Mouse (Mus musculus) brain, adult 2 months (tissue): ENCODE data around the gene Lamb1.

Experiments used
- DNase-seq: peaks from one replicate; pipeline ENCODE4 v3.0.0; 2011; ENCODE audit warnings: low read depth, low spot score

The Lamb1 gene

DNA sequence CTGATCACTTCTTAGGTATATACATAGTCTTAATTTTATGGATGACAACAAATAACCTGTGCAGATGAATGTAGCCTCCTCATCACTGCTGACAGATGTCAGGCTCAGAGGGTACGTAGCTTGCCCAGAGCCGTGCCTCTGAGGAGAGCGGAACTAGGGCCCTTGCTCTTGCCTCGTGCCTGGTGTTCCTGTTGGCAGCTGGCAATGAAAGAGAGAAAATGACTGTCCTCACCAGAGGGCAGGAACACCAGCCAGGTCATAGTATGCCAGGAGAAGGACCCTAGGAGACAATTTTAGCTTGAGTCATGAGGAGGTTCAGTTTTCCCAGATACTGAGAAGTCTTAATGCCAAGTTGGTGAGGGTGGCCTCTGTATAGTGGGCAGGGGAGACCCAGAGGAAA lies 48.1 kb downstream of the Lamb1 start:
- DNase-seq = no peak

DNA sequence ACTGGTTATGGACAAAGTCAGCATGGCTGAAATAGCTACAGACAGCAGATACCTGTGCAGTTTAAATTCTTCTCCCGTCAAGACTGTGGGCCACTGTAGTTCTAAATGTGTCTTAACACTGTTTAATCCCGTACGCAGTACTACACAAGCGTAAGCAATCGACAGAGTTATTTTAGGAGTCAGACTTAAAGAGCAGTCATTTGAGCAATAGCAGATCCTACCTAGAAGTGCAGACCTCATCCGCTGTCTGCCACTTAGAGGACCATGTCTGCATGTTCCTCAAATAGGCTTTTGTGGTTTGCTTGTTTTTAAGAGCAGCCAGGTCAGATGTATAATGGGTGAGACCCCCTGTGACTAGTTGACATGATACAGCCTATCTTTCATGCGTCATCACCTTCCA lies 49.3 kb downstream of the Lamb1 start:
- DNase-seq = no peak

DNA sequence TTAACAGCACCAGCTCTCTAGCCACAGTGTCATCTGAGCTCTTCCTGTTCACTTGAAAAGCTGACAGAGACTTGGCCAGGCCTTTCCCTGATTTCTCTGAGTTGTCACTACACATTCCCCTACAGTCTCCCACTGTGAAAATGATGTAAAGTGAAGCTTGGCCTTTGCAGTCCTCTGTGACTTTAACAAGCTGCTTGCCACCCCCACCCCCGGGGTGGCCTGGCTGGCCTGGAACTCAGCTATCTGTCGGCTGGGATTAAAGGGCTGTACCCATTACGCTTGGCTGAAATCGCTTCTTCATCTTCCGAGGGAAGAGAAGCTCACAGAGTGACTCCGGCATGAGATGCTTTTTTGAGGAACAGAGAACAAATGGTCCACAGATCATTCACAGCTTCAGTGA lies 50.9 kb downstream of the Lamb1 start:
- DNase-seq = no peak

DNA sequence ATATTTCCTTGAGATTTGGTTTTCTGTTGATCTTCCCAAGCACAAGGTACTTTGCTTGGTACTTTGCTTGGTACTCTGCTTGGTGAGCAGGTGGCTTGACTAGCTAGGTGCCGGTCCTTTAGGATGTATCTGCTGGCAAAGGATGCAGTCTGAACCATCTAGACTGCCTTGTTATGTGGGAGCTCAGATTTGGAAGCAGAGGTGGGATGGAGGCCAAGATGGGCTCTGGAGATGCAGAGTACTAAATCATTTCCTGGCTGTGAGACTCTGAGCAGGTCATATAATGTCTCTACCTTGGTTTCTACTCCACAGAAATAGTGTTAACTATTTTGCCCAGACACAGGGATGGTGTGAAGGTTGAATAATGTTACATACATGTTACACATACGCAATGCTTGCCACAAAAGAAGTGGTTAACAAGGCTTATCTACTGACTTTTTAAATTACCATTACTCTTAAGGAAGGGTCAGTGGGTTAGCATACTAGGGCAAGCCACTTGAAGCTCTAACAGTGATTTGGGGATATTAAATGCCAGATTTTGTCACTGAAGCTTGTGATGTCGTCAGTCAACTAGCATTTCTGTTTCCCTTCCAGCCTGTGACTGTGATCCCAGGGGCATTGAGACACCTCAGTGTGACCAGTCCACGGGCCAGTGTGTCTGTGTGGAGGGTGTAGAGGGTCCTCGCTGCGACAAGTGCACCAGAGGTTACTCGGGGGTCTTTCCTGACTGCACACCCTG lies 52.8 kb downstream of the Lamb1 start:
- no peak for DNase-seq

GRCm38 (mm10) chr12:31318409-31318963 lies 53.5 kb downstream of the Lamb1 start:
- DNase-seq = peak; percentile 33

DNA sequence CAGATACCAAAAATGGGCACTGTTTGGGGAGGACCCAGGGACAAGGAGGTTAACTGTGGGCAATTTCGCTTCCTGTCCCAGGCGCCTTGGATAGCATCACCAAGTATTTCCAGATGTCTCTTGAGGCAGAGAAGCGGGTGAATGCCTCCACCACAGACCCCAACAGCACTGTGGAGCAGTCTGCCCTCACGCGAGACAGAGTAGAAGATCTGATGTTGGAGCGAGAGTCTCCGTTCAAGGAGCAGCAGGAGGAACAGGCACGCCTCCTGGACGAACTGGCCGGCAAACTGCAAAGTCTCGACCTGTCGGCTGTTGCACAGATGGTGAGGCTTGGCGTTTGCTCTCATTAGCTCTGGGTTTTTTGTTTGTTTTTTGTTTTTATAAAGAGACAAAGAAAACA lies 55.8 kb downstream of the Lamb1 start:
- peak; percentile 31 for DNase-seq

- DNase-seq = no peak
Observed at GRCm38 (mm10) chr12:31321532-31321931, 56.5 kb downstream of the Lamb1 start.

- DNase-seq = no peak
Observed at GRCm38 (mm10) chr12:31323136-31323695, 58.2 kb downstream of the Lamb1 start.

- DNase-seq = peak; percentile 33
Observed at GRCm38 (mm10) chr12:31327139-31327538, 62.1 kb downstream of the Lamb1 start.

DNA sequence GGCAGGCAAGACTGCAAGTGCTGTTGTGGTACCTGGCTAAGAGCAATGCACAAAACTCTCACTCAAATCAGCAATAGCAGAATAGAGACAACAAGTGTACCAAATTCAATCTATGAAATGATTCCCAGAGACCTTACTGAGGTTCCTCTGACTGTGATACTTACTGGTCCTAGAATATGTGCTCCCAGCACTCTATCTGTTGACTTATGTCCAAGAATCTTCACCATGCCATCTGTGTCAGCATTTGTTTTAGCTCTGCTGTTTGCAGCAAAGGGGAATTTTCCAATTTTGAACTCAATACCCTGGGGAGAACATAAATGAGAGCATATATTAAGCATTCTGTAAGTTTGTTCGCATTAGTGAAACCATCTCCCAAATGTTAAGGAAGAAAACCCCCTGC lies 68.2 kb downstream of the Lamb1 start:
- DNase-seq = peak; percentile 80

GRCm38 (mm10) chr12:31350191-31350943 lies 85.3 kb downstream of the Lamb1 start:
- DNase-seq = no peak

- DNase-seq = peak; percentile 99
Observed at GRCm38 (mm10) chr12:31350944-31351928, 86.2 kb downstream of the Lamb1 start, which contains the start of gene Dld. TSS of gene Dld (minus strand) at chr12:31351453.

- no peak for DNase-seq
Observed at GRCm38 (mm10) chr12:31366428-31366827, 101.4 kb downstream of the Lamb1 start.

GRCm38 (mm10) chr12:31367721-31368120 lies 102.7 kb downstream of the Lamb1 start:
- DNase-seq = no peak

DNA sequence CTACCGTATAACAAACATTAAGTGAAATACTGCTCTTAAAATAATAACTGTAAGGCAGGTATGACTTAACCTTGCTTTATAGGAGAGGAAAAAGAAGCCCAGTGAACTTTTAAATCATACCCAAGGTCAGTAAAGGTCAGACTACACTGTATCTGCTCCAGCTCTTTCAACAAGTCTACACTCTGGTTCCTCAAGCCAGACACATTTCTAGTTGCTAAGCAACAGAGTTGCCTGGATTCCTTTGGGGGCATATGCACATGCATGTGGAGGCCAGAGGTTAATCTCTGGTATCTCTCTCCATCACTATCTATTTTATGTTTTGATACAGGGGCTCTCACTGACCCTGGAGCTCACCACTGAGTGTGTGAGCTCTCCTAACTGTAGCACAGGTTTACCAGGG lies 104.1 kb downstream of the Lamb1 start:
- no peak for DNase-seq

DNA sequence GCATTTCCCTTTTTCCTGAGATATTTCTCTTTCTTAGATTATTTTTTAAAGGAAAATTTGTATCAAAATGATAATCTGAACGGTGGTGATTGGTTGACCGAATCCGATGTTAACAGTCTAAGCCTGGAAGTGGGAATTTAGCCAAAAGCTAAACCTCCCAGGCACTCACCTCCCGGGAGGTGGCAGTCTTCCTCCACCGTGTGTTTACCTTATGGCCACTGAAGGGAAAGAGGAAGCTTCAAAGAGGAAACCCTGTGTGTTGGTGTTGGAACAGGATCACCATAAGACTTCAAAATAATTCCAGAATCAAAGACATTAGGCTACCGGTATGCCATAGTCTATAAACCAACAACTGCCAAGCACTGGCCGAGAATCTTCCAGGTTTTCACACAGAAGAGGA lies 104.6 kb downstream of the Lamb1 start:
- DNase-seq = no peak

- peak; percentile 82 for DNase-seq
Observed at GRCm38 (mm10) chr12:31374603-31375282, 109.7 kb downstream of the Lamb1 start.

GRCm38 (mm10) chr12:31375283-31375615 lies 110.2 kb downstream of the Lamb1 start:
- DNase-seq = no peak

DNA sequence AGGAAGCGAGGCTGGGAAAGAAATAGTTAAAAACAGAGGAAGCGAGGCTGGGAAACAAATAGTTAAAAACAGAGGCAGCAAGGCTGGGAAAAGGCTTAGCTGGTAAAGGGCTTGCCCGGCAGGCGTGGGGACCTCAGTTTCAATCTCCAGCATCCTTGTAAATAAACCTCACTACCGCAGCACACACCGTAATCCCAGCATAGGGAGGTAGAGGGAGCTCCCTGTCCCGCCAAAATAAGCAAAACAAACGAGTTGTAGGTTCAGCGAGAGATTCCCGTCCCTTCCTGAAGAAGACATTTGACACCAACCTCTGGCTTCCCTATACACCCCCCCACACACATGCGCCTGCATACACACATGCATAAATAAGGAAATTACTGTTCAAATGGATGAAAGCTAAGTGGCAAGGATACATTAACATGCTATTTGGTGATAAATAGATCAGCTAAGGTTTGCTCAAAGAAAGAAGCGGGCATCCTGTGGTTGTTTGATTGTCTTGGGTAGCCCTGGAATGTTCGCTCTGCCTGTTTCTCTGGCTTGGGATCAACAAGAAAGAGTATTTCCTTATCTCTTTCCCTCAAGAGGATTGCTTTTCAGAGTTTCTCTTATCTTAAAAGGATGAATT lies 111.4 kb downstream of the Lamb1 start:
- DNase-seq = peak; percentile 34

DNA sequence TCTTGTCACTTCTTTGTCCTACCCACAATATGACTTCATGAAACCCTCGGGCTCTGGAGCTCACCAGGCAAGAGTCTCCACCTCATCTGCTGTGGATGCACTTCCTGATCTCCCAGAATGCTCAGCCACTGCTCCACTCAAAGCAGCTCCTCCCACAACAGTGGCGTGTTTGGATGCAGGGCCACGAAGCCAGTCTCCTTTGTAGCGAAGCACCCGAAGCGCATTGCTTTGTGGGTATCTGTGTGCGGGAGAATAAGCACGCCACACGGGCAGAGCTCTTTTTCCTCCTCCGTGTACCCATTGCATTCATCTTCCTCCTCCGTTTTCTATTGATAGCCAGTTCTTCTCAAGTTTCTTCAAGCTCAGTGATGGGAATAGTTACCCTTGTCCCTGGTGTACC lies 112.2 kb downstream of the Lamb1 start:
- DNase-seq = peak; percentile 27
